In the genomic region with DNA sequence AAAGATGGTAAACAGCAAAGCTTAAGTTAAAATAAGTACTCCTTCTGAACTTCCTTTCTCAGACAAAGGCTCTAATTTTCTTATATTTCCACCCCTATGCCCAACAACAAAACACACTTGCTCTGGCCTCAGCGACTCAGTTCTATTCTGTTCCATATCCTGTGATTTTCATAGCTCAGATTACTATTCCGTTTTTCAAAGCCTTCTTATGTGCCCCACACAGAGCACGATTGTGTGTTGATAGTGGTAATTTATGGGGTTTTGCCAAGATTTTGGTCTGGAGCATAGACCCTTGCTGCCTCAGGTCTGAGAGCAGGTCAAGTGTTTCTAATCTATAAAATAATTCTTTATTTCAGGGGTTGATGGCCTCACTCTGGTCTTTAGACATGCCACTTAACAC, we compare ENCODE assay signal across 19 mouse cellular contexts. TPM values are rescaled to one million over a fixed set of nuclear protein-coding genes. Genes with fewer than 3 reads are reported as not detected.
"Had no signal": no experiment of that assay in that cellular context is flagged by ENCODE, and none has a peak within 500 bp of the region (broad histone marks: within the 10 kb centered on the region; RNA-seq: fewer than 3 reads in every experiment).

No protein-coding gene starts in this region.

- H3K27me3 ChIP-seq: limb, embryonic 13.5 days; liver, embryonic 12.5 days; liver, embryonic 15.5 days; lung, embryonic 15.5 days; megakaryocyte, embryonic 14.5 days; midbrain, embryonic 13.5 days had no signal

- H3K9me3 ChIP-seq: limb, embryonic 10.5 days; liver, embryonic 12.5 days; liver, embryonic 15.5 days; lung, embryonic 15.5 days had no signal

- H3K27ac ChIP-seq: limb, embryonic 10.5 days; limb, embryonic 13.5 days; liver, embryonic 12.5 days; liver, embryonic 15.5 days; lung, embryonic 15.5 days; midbrain, embryonic 13.5 days had no signal

- H3K36me3 ChIP-seq: limb, embryonic 10.5 days; limb, embryonic 13.5 days; liver, embryonic 12.5 days; liver, embryonic 15.5 days; lung, embryonic 15.5 days; midbrain, embryonic 13.5 days had no signal

- ATAC-seq: liver, embryonic 12.5 days; midbrain, embryonic 13.5 days; midbrain, embryonic 16.5 days had no signal

- H3K4me3 ChIP-seq: limb, embryonic 10.5 days; limb, embryonic 13.5 days; liver, embryonic 12.5 days; liver, embryonic 15.5 days; lung, embryonic 15.5 days; megakaryocyte, embryonic 14.5 days; midbrain, embryonic 13.5 days; myocyte had no signal

- DNase-seq: kidney, postnatal 14 days; kidney, postnatal 4 days; liver; lung, adult 18-20 months; lung, postnatal 10 days; lung, postnatal 36 days; thymus, adult 18-20 months; thymus, postnatal 36 days had no signal

- H3K4me1 ChIP-seq: limb, embryonic 10.5 days; limb, embryonic 13.5 days; liver, embryonic 12.5 days; liver, embryonic 15.5 days; lung, embryonic 15.5 days; midbrain, embryonic 13.5 days had no signal

- H3K4me2 ChIP-seq: limb, embryonic 13.5 days; liver, embryonic 12.5 days; liver, embryonic 15.5 days; lung, embryonic 15.5 days; midbrain, embryonic 13.5 days had no signal

- H3K9ac ChIP-seq: limb, embryonic 13.5 days; liver, embryonic 12.5 days; liver, embryonic 15.5 days; lung, embryonic 15.5 days; midbrain, embryonic 13.5 days had no signal

RNA-seq across cellular contexts. Expression of gene Hcn1, which starts 30.4 kb away (rescaled TPM):
- total RNA-seq: monocyte, adult 5-6 weeks had no signal
- polyA plus RNA-seq: spleen, adult 2 months had no signal
